Mouse (Mus musculus): ENCODE data around the gene Tmem222. TPM values are rescaled to one million over a fixed set of nuclear protein-coding genes. Genes with fewer than 3 reads are reported as not detected.

The Tmem222 gene
- total and polyA plus RNA-seq, 3 experiments, result 51.8 to 69.2 TPM; not detected in 1

DNA sequence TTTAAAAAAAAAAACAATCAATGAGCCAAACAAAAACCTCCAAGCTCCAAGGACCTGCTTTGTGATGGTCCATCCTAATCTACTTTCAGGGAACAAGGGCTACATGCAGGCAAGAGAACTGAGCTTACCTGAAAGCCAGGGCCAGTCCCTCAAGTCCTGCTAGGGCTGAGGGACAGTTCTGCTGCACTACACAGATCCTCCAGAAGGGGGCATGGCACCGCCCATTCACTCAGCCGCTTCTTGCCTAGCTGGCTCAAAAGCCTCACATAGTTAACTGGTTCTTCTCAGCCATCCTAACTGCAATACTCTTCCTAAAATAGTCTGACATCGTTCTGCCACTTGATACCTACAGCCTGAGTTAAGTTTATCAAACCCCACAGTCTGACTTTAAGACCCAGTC lies 29.7 kb upstream of the Tmem222 start:
- no peaks in the 10 kb centered on the region for H3K27me3 ChIP-seq (ENCODE audit: control insufficient read depth in 1 of 2, insufficient read depth in 2 of 2, low read length in 2 of 2)
- no peak overlapping the region for H3K27ac ChIP-seq (ENCODE audit: control insufficient read depth, low read depth, low read length)
- H3K9ac ChIP-seq (ENCODE audit: control insufficient read depth, low read depth, low read length, poor library complexity, severe bottlenecking), result no peak overlapping the region
- H3K36me3 ChIP-seq (ENCODE audit: control insufficient read depth in 1 of 2, insufficient read depth in 2 of 2, low read length in 2 of 2), result no peaks in the 10 kb centered on the region
- H3K4me3 ChIP-seq (ENCODE audit: control insufficient read depth in 1 of 2, insufficient read depth in 1 of 2, low read depth in 2 of 2, low read length in 2 of 2), result no peak overlapping the region
- peak; percentile 78 for DNase-seq (ENCODE audit: low read depth, low spot score)
- no peaks in the 10 kb centered on the region for H3K4me1 ChIP-seq (ENCODE audit: control insufficient read depth in 1 of 2, insufficient read depth in 2 of 2, low read length in 2 of 2)
- TF ChIP-seq SMC3 (IDR thresholded peaks at IDR 0.05; ENCODE audit: low read depth, low read length) (peak; percentile 63), MEF2A (IDR thresholded peaks at IDR 0.05; ENCODE audit: extremely low read depth, insufficient replicate concordance, low read depth, low read length, poor library complexity, severe bottlenecking) (no peak), MYC (IDR thresholded peaks at IDR 0.05; ENCODE audit: low read depth, low read length) (no peak), ETS1 (IDR thresholded peaks at IDR 0.05; ENCODE audit: low read depth, low read length) (no peak), ELF1 (IDR thresholded peaks at IDR 0.05; ENCODE audit: low read depth, low read length) (no peak), MYB (IDR thresholded peaks at IDR 0.05; ENCODE audit: low read depth, low read length) (no peak), NELFE (IDR thresholded peaks at IDR 0.05; ENCODE audit: low read depth, low read length) (no peak), ZC3H11A (IDR thresholded peaks at IDR 0.05; ENCODE audit: low read depth, low read length) (peak; percentile 23), CTCF (IDR thresholded peaks at IDR 0.05 in 2 of 3, conservative IDR thresholded peaks at IDR 0.05 in 1 of 3; ENCODE audit: control insufficient read depth in 1 of 3, insufficient read depth in 1 of 3, low read depth in 2 of 3, low read length in 3 of 3, poor library complexity in 1 of 3, severe bottlenecking in 1 of 3) (peak; percentile 75 to 84 (median 77)), UBTF (IDR thresholded peaks at IDR 0.05; ENCODE audit: borderline replicate concordance, insufficient read depth, low read depth, low read length) (no peak), TCF12 (IDR thresholded peaks at IDR 0.05; ENCODE audit: low read depth, low read length) (no peak), MAX (IDR thresholded peaks at IDR 0.05; ENCODE audit: low read length) (no peak), MAZ (IDR thresholded peaks at IDR 0.05; ENCODE audit: low read depth, low read length) (no peak), USF2 (IDR thresholded peaks at IDR 0.05; ENCODE audit: borderline replicate concordance in 1 of 2, insufficient read depth in 1 of 2, low read depth in 1 of 2, low read length in 2 of 2) (no peak), SIN3A (IDR thresholded peaks at IDR 0.05; ENCODE audit: low read length) (no peak), EP300 (IDR thresholded peaks at IDR 0.05; ENCODE audit: low read depth in 1 of 2, low read length in 2 of 2) (no peak), TBP (IDR thresholded peaks at IDR 0.05; ENCODE audit: low read depth, low read length) (no peak), ZNF384 (IDR thresholded peaks at IDR 0.05; ENCODE audit: low read depth, low read length) (no peak), HCFC1 (IDR thresholded peaks at IDR 0.05; ENCODE audit: low read depth, low read length) (no peak), RAD21 (IDR thresholded peaks at IDR 0.05; ENCODE audit: low read depth, low read length) (peak; percentile 37), POLR2AphosphoS2 (IDR thresholded peaks at IDR 0.05; ENCODE audit: low read length) (no peak)
- no peaks in the 10 kb centered on the region for H3K79me2 ChIP-seq (ENCODE audit: control insufficient read depth, insufficient read depth, low read length, poor library complexity)
- no peaks in the 10 kb centered on the region for H3K9me3 ChIP-seq (replicated peaks; ENCODE audit: insufficient read depth, low read length)

DNA sequence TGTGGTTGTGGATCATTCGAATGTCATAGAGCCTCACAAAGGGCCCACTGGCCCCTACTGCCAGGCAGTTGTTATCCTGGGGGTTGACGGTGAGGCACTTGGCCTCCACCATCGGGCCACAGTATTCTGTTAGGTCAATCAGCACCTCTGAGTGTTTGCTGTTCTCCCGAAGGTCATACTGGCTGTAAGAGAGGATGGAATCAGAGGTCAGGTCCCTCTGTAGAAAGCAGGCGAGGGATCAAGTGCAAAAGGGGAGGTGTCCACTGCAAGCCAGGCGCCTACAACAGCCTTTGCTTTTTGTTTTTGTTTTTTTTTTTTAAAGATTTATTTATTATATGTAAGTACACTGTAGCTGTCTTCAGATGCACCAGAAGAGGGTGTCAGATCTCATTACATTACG lies 28.2 kb upstream of the Tmem222 start:
- Histone ChIP-seq H3K4me3 (ENCODE audit: control insufficient read depth in 1 of 2, insufficient read depth in 1 of 2, low read depth in 2 of 2, low read length in 2 of 2) (no peak overlapping the region), H3K4me1 (ENCODE audit: control insufficient read depth in 1 of 2, insufficient read depth in 2 of 2, low read length in 2 of 2) (no peaks in the 10 kb centered on the region), H3K9me3 (replicated peaks; ENCODE audit: insufficient read depth, low read length) (no peaks in the 10 kb centered on the region), H3K27me3 (ENCODE audit: control insufficient read depth in 1 of 2, insufficient read depth in 2 of 2, low read length in 2 of 2) (no peaks in the 10 kb centered on the region), H3K9ac (ENCODE audit: control insufficient read depth, low read depth, low read length, poor library complexity, severe bottlenecking) (no peak overlapping the region), H3K27ac (ENCODE audit: control insufficient read depth, low read depth, low read length) (no peak overlapping the region), H3K79me2 (ENCODE audit: control insufficient read depth, insufficient read depth, low read length, poor library complexity) (no peaks in the 10 kb centered on the region), H3K36me3 (ENCODE audit: control insufficient read depth in 1 of 2, insufficient read depth in 2 of 2, low read length in 2 of 2) (no peaks in the 10 kb centered on the region)
- DNase-seq (ENCODE audit: low read depth, low spot score), result no peak
- TF ChIP-seq RAD21 (IDR thresholded peaks at IDR 0.05; ENCODE audit: low read depth, low read length), result no peak
- TF ChIP-seq ZNF384 (IDR thresholded peaks at IDR 0.05; ENCODE audit: low read depth, low read length), result no peak
- no peak for TF ChIP-seq MYC (IDR thresholded peaks at IDR 0.05; ENCODE audit: low read depth, low read length)
- no peak for TF ChIP-seq BHLHE40 (IDR thresholded peaks at IDR 0.05; ENCODE audit: borderline replicate concordance, low read depth, low read length)
- no peak for TF ChIP-seq MAX (IDR thresholded peaks at IDR 0.05; ENCODE audit: low read length)
